Mouse (Mus musculus) heart, embryonic 16.5 days (tissue): ENCODE measurements around the gene Gnat2. TPM values are rescaled to one million over a fixed set of nuclear protein-coding genes. Genes with fewer than 3 reads are reported as not detected.

ENCODE experiments used
- ATAC-seq: fragments of 200-750 bp; cut with Nextera tagmentation; replicated peaks from 2 replicates; pipeline ENCODE4 v1.8.0; 2017; ENCODE audit warnings: moderate number of reproducible peaks; ENCODE audit not compliant: insufficient read depth, low FRiP score; ENCODE audit errors: extremely low read depth
- H3K27ac ChIP-seq: fragments of 300-500 bp; sonication (generic); 2 replicates; pipeline ENCODE4 v1.5.1; 2014; ENCODE audit warnings: mild to moderate bottlenecking, low read length, control low read depth, moderate library complexity
- H3K27me3 ChIP-seq: fragments of 300-500 bp; sonication (generic); 2 replicates; pipeline ENCODE4 v1.6.1; 2014; ENCODE audit warnings: low read length, mixed read lengths; ENCODE audit not compliant: control insufficient read depth, insufficient read depth
- H3K36me3 ChIP-seq: fragments of 300-500 bp; sonication (generic); 2 replicates; pipeline ENCODE4 v1.6.1; 2014; ENCODE audit not compliant: control insufficient read depth, insufficient read depth
- H3K4me1 ChIP-seq: fragments of 300-500 bp; sonication (generic); 2 replicates; pipeline ENCODE4 v1.6.1; 2014; ENCODE audit warnings: low read length, mixed read lengths; ENCODE audit not compliant: control insufficient read depth, insufficient read depth
- H3K4me2 ChIP-seq: fragments of 300-500 bp; sonication (generic); 2 replicates; pipeline ENCODE4 v1.6.1; 2014; ENCODE audit warnings: low read depth, mild to moderate bottlenecking, control low read depth, low read length
- H3K4me3 ChIP-seq: fragments of 300-500 bp; sonication (generic); 2 replicates; pipeline ENCODE4 v1.5.1; 2014; ENCODE audit warnings: mild to moderate bottlenecking, control low read depth, low read length
- H3K9ac ChIP-seq: fragments of 300-500 bp; sonication (generic); 2 replicates; pipeline ENCODE4 v1.6.1; 2014; ENCODE audit warnings: low read length, control low read depth
- H3K9me3 ChIP-seq: fragments of 300-500 bp; sonication (generic); replicated peaks from 2 replicates; pipeline ENCODE4 v1.6.1; 2016; ENCODE audit warnings: low read length; ENCODE audit not compliant: control insufficient read depth
- WGBS: fragments of 180-500 bp; shearing (Covaris S2); extraction: QIAGEN DNeasy Blood & Tissue Kit; methylation state at CpG from one replicate; pipeline ENCODE4 v1.1.7; 2014; 5-methylcytosine and 5-hydroxymethylcytosine counted together
- polyA plus RNA-seq: library from polyadenylated mRNA; unstranded; fragments of >200 nt; fragmentation: Nextera tagmentation; extraction: Ambion mirVana; gene quantifications from 2 replicates; pipeline ENCODE4 v1.2.1, GENCODE M21; 2015

Gene Gnat2
- polyA plus RNA-seq, 1 experiment from 2014 or later, result 0.71 TPM

DNA sequence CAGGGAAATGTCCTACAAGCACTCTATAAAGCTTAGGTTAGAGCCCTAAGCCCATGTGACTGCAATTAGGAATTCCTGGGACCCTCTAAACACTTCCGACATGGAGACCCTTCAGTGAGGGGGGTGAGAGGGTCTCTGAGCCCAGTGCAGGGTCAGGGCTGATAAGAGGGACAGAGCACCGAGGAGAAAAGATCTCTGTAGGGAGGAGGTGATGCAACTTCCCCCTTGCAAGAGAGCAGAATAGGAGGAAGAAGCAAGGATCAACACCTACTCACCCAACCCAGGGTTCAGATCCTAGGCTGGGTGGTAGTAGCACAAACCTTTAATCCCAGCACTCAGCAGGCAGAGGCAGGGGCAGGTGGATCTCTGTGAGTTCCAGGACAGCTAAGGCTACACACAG lies 9.4 kb upstream of the Gnat2 start:
- Histone ChIP-seq H3K9ac (no peak overlapping the region), H3K27me3 (no peaks in the 10 kb centered on the region), H3K4me2 (no peak overlapping the region), H3K9me3 (no peaks in the 10 kb centered on the region), H3K36me3 (peaks cover 13% of the 10 kb centered on the region), H3K27ac (no peak overlapping the region), H3K4me3 (no peak overlapping the region), H3K4me1 (peaks cover 48% of the 10 kb centered on the region)
- ATAC-seq, result no peak
- WGBS, result 35% methylated on average over 2 of the region's 2 CpGs

DNA sequence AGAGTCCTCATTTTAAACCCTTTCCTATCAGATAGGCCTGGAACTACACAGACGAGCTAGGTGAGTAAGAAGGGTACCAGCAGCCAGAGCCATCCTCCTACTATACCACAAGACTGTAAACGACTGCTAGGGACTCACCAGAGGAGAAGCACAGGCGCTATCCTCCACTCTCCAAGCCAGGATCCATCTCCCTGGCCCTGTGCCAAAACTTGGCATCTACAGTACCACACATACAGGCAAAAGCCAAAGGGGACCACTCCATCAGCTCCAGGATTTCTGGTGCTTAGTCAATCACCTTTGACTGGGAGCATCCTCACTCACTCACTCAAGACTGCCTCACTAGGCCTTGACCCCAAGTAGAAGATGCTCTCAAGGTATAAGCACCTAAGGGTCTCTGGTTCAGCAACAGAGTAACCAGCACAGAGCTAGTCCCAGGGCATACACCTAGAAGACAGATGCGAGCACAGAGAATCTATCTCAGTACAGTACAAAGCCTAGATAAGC lies 8.6 kb upstream of the Gnat2 start:
- Histone ChIP-seq H3K4me3 (no peak overlapping the region), H3K27ac (no peak overlapping the region), H3K4me2 (peak overlapping the region; percentile 97), H3K9me3 (no peaks in the 10 kb centered on the region), H3K27me3 (no peaks in the 10 kb centered on the region), H3K9ac (no peak overlapping the region), H3K4me1 (peaks cover 51% of the 10 kb centered on the region), H3K36me3 (peaks cover 7% of the 10 kb centered on the region)
- no peak for ATAC-seq
- 61% methylated on average over 4 of the region's 4 CpGs for WGBS

DNA sequence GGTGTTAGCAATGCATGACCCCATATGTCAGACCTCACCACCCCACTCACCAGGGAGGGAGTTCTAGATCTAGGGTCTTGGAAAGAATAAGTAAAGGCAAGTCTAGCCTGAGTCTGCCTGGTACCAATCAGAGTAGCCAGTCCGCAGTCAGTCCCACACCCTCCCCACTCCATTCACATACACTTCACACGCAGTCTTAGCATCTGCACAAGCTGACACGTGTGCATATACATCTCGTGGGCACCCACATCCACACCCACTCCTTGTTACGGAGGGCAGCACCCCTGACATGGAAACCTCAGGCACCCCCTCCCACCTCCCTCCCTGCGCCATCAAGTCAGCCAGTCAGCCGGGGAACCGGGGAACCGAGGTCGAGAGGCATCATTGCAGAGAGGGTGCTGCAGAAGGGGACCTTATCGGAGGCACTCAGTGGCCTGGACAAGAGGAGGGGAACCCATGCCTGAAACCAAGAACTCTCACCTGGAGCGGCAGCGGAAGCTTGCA lies 7.8 kb upstream of the Gnat2 start:
- peak overlapping the region; percentile 90 for H3K27ac ChIP-seq
- no peaks in the 10 kb centered on the region for H3K27me3 ChIP-seq
- 11% methylated on average over 13 of the region's 13 CpGs for WGBS
- H3K9ac ChIP-seq, result peak overlapping the region; percentile 81
- ATAC-seq, result no peak
- peak overlapping the region; percentile 97 for H3K4me2 ChIP-seq
- H3K4me1 ChIP-seq, result peaks cover 54% of the 10 kb centered on the region
- peak overlapping the region; percentile 81 for H3K4me3 ChIP-seq
- peaks cover 2% of the 10 kb centered on the region; the same call in 1 of the 2 replicates for H3K36me3 ChIP-seq
- H3K9me3 ChIP-seq, result no peaks in the 10 kb centered on the region

DNA sequence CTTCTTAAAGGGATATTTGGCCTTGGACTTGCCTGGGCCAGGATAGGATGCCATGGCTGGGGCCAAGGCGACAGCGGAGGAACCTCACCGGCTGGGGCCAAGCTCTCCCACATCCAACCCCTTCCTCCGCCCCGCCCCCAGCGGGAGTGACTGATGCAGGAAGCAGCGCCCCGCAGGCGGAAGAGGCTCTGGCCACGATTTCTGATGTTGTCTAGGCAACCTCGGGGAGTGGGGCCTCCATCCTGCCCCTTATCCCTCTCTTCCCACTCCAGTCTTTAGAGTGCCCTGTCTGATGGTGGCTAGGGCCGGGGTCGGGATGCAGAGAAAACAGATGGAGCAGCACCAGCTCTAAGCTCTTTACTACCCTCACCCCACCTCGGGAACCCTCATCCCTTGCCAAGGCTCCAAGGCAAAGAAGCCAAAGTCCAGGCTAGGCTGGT lies 7.3 kb upstream of the Gnat2 start:
- Histone ChIP-seq H3K4me3 (peak overlapping the region; percentile 81), H3K27me3 (no peaks in the 10 kb centered on the region), H3K9me3 (no peaks in the 10 kb centered on the region), H3K4me1 (peaks cover 56% of the 10 kb centered on the region), H3K4me2 (peak overlapping the region; percentile 97), H3K36me3 (peaks cover 2% of the 10 kb centered on the region; the same call in 1 of the 2 replicates), H3K27ac (peak overlapping the region; percentile 90), H3K9ac (peak overlapping the region; percentile 81)
- peak; percentile 86 for ATAC-seq
- 0% methylated on average over 14 of the region's 14 CpGs for WGBS

DNA sequence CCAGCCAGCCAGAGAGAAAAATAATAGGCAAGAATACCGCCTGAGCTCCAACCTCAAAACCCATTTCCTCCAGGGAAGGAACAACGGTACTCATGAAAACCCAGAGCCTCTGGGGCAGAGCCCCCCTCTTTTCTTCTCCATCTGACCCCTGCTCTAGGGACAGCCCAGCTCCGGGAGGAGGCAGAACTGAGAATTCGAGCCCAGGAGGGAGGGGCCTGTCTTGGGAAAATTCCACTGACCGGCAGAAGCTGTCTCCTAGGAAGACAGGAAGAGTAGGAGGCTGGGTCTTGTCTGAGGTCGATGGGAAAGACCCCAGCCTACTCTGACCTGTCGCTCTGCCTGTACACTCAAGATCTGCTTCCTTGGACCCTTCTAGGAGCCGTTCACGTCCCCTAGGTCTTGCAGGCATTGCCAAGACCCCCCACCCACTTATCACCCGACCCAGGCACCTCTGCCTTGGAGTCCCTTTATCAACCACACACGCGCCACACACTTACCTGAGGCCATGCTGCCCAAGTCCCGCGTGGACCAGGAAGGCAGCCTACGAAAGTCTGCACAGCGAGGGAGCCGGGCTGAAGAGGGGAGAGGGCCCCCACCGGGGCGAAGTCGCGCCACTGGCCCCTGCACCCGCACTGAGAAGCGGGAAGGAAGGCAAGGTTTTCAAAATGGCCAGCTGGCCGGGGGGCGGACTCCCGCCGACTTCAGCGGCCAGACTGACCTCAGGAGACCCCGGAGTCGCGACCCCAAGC lies 6.7 kb upstream of the Gnat2 start:
- Histone ChIP-seq H3K4me3 (peak overlapping the region; percentile 81), H3K4me2 (peak overlapping the region; percentile 97), H3K9me3 (no peaks in the 10 kb centered on the region), H3K27me3 (no peaks in the 10 kb centered on the region), H3K27ac (peak overlapping the region; percentile 90), H3K36me3 (no peaks in the 10 kb centered on the region), H3K4me1 (peaks cover 57% of the 10 kb centered on the region), H3K9ac (peak overlapping the region; percentile 81)
- peak; percentile 81 for ATAC-seq
- WGBS, result under 1% methylated on average over 31 of the region's 31 CpGs

DNA sequence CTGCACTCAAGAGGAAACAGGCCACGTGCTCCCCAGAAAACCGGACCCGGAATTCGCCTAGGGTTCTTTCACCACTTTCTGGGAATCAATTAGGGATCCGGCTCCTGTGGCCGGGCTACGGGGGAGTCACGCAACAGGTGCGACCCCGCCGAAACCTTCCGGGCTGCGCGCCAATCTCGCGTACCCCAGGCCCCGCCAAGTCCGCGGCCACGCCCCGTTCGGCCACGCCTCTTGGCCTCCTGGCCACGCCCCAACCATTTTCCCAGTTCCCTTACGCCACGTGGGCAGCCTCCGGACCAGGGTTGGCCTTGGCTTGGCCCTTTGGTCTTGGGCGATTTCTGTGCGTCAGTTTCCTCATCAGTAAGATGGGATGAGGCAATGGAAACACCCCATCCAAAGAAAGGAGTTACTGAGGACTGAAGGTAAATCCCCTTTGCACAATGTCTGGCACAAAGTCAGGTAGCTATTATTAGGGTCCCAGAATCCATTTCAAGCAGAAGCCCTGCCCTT lies 6.1 kb upstream of the Gnat2 start, which contains the start of gene Ampd2:
Gene Ampd2 (minus strand): TSS at position 182 of the 510 bp plus-strand sequence.
- peak within 1 kb of the TSS; percentile 90 for H3K27ac ChIP-seq
- H3K27me3 ChIP-seq, result no peaks in the 10 kb centered on the region
- H3K9ac ChIP-seq, result peak within 1 kb of the TSS; percentile 81
- WGBS, result under 1% methylated on average over 29 of the region's 29 CpGs
- peak; percentile 24 for ATAC-seq
- peak within 1 kb of the TSS; percentile 97 for H3K4me2 ChIP-seq
- H3K4me3 ChIP-seq, result peak within 1 kb of the TSS; percentile 81
- H3K4me1 ChIP-seq, result peaks cover 56% of the 10 kb centered on the region
- no peaks in the 10 kb centered on the region for H3K36me3 ChIP-seq
- H3K9me3 ChIP-seq, result no peaks in the 10 kb centered on the region

DNA sequence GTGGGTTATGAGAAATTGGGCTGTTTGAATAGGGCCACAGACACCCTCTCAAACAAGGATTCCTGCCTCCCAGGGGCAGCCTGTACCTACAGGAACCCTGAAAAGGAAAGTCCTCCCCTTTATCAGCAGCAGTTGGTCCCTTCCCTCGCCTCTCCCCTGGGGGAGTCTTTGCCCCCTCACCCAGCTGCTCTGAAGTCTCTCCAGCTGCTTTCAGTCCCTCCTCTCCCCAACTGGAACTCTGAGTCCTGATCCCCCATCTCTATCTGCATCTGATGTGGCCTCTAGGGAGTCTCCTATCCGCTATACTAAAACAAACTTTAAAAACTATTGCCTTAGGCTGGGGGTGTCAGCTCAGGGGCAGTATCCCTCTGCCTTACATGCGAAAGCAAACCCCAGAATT lies 5.3 kb upstream of the Gnat2 start:
- H3K4me1 ChIP-seq, result peaks cover 48% of the 10 kb centered on the region
- no peak overlapping the region for H3K4me3 ChIP-seq
- no peaks in the 10 kb centered on the region for H3K36me3 ChIP-seq
- ATAC-seq, result no peak
- no peaks in the 10 kb centered on the region for H3K9me3 ChIP-seq
- H3K4me2 ChIP-seq, result no peak overlapping the region; the same call in 1 of the 2 replicates
- no peak overlapping the region for H3K9ac ChIP-seq
- no peak overlapping the region for H3K27ac ChIP-seq
- 84% methylated on average over 3 of the region's 3 CpGs for WGBS
- H3K27me3 ChIP-seq, result no peaks in the 10 kb centered on the region

DNA sequence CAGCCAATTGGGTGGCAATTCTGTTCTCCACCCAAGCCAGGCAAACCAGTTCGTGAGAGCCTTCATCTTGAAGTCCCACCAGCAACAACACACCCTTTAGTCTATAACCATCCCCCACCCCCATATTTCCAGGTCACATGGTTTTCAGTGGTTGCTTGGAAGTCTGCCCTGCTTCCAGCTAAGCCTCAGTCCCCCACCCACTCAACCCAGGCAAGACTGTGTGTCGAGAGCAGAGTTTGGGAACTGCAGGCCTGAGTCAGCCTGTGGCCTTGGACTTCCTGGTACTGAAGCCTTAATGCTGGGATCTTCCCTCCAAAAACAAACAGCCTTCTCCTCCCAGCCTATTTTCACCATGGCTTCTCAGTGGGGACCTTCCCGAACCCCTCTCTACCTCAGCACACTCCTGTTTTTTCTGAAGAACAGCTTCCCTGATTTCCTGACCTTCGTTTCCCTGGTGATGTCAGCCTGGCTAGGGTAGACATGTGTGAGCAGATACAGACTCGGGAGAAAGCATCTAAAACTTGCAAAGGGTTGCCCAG lies 3.7 kb upstream of the Gnat2 start:
- Histone ChIP-seq H3K27me3 (no peaks in the 10 kb centered on the region), H3K27ac (no peak overlapping the region), H3K9ac (no peak overlapping the region), H3K4me3 (no peak overlapping the region), H3K4me2 (no peak overlapping the region), H3K9me3 (no peaks in the 10 kb centered on the region), H3K36me3 (no peaks in the 10 kb centered on the region), H3K4me1 (peaks cover 32% of the 10 kb centered on the region)
- 42% methylated on average over 5 of the region's 5 CpGs for WGBS
- ATAC-seq, result no peak

DNA sequence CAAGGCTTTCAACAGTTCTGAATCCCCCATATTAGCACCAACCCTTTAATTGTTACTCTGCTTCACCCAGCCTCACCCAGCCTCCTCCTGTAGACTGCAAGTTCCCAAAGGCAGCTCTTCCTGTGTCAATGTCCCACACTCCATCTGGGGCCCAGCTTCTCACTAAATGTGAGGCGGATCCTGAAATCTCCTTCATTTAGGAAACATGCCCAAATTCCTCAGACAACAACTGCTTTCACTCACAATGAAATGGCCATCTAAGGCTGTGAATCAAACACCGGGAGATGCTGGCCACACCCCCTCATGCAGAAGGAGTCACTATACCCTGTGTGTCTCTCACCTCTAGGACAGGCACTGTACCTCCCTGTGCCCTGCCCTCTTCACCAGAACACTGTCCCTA lies 2.7 kb upstream of the Gnat2 start:
- 45% methylated on average over 2 of the region's 2 CpGs for WGBS
- H3K4me3 ChIP-seq, result no peak overlapping the region
- ATAC-seq, result no peak

More for the DNA sequence above, 2.7 kb upstream of the Gnat2 start:
- H3K27ac ChIP-seq, result no peak overlapping the region
- H3K9ac ChIP-seq, result no peak overlapping the region
- no peak overlapping the region for H3K4me2 ChIP-seq
- no peaks in the 10 kb centered on the region for H3K36me3 ChIP-seq
- H3K27me3 ChIP-seq, result no peaks in the 10 kb centered on the region
- no peaks in the 10 kb centered on the region for H3K9me3 ChIP-seq
- H3K4me1 ChIP-seq, result peaks cover 22% of the 10 kb centered on the region
